Mouse (Mus musculus) E14TG2a.4 (cell line): ENCODE results near the gene Syf2.

ENCODE experiments used
- CTCF ChIP-seq: conservative IDR thresholded peaks from 2 replicates; pipeline ENCODE4 v1.5.1; 2014; ENCODE audit warnings: low read length
- POU5F1 ChIP-seq: IDR thresholded peaks from 2 replicates; pipeline ENCODE4 v1.6.1; 2014; ENCODE audit warnings: low read length, borderline replicate concordance

DNA sequence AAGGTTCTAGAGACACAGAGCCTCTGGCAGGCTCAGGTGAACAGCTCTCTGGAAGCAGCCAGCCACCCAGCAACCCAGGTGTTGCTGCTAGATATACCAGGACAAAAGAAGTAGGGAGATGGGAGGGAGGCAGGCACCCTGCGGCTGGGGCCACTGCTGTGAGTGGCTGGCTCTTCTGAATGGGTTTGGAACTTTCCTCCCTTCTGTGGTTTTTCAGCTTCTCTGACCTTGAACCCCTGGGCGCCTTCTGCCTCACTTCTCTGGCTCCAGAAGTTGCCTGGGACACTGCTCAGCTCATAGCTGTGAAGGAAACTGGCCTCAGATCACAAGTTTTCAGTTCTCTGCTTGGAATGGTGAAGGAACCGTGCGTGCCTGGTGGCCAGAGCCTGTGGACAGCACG is 52.4 kb downstream of the Syf2 start:
- no peak for TF ChIP-seq CTCF
- no peak for TF ChIP-seq POU5F1
